Mouse (Mus musculus) monocyte, adult 2 months (primary cell): ENCODE results near the gene Nup210.
"Not testable (repeated sequence)": the region's sequence is repeated elsewhere in the genome, so short reads cannot be mapped to it uniquely, and the experiment has no call there.

Experiments used
- DNase-seq, 2 experiments: peaks; one replicate each; pipeline ENCODE4 v3.0.0; 2022; ENCODE audit warnings: low spot score in 2 of 2, low read depth in 1 of 2

The Nup210 gene

GRCm38 (mm10) chr6:91108301-91108916 is 8.2 kb downstream of the Nup210 start:
- DNase-seq = no peak

- DNase-seq = no peak
These were observed 11.1 kb downstream of the Nup210 start for GRCm38 (mm10) chr6:91105400-91106129.

- no peak for DNase-seq
These were observed 11.7 kb downstream of the Nup210 start for GRCm38 (mm10) chr6:91104765-91105399.

GRCm38 (mm10) chr6:91103421-91103820 is 13.2 kb downstream of the Nup210 start:
- DNase-seq = not testable (repeated sequence)

- DNase-seq = no peak
These were observed 16.0 kb downstream of the Nup210 start for GRCm38 (mm10) chr6:91100621-91101020.

GRCm38 (mm10) chr6:91097879-91098278 is 18.8 kb downstream of the Nup210 start:
- no peak for DNase-seq

GRCm38 (mm10) chr6:91095072-91095601 is 21.5 kb downstream of the Nup210 start:
- DNase-seq = no peak

- DNase-seq = no peak
These were observed 24.3 kb downstream of the Nup210 start for GRCm38 (mm10) chr6:91092216-91092899.

- DNase-seq = no peak
These were observed 31.3 kb downstream of the Nup210 start for GRCm38 (mm10) chr6:91085114-91085892.

GRCm38 (mm10) chr6:91080033-91080432 is 36.6 kb downstream of the Nup210 start:
- no peak for DNase-seq

GRCm38 (mm10) chr6:91076249-91076648 is 40.4 kb downstream of the Nup210 start:
- DNase-seq = no peak

- DNase-seq = no peak
These were observed 48.1 kb downstream of the Nup210 start for GRCm38 (mm10) chr6:91068511-91068910.

- no peak for DNase-seq
These were observed 49.6 kb downstream of the Nup210 start for GRCm38 (mm10) chr6:91067048-91067447.

GRCm38 (mm10) chr6:91061296-91061695 is 55.3 kb downstream of the Nup210 start:
- DNase-seq = no peak

GRCm38 (mm10) chr6:91059711-91060110 is 56.9 kb downstream of the Nup210 start:
- no peak for DNase-seq

GRCm38 (mm10) chr6:91057989-91058388 is 58.6 kb downstream of the Nup210 start:
- DNase-seq = no peak

GRCm38 (mm10) chr6:91056348-91056747 is 60.3 kb downstream of the Nup210 start:
- no peak for DNase-seq

- DNase-seq = no peak
These were observed 64.1 kb downstream of the Nup210 start for GRCm38 (mm10) chr6:91052572-91052971.

- DNase-seq = no peak
These were observed 68.6 kb downstream of the Nup210 start for GRCm38 (mm10) chr6:91048019-91048418.

- DNase-seq = no peak
These were observed 69.2 kb downstream of the Nup210 start for GRCm38 (mm10) chr6:91047434-91047833.

GRCm38 (mm10) chr6:91046184-91046583 is 70.4 kb downstream of the Nup210 start:
- DNase-seq = no peak
